Mouse (Mus musculus) liver, adult (tissue): ENCODE results near the gene Aqp9.

Source experiments
- GATA4 ChIP-seq: IDR thresholded peaks from 2 replicates; pipeline ENCODE4 v1.6.1; 2014; ENCODE audit warnings: mild to moderate bottlenecking, low read length; ENCODE audit not compliant: insufficient replicate concordance

The Aqp9 gene

GRCm38 (mm10) chr9:71168511-71168910 lies at the start of gene Aqp9:
Gene Aqp9 (minus strand): TSS chr9:71168682.
- TF ChIP-seq GATA4 = no peak

GRCm38 (mm10) chr9:71217793-71218095 lies 49.3 kb upstream of the Aqp9 start:
- TF ChIP-seq GATA4 = no peak

GRCm38 (mm10) chr9:71216996-71217792 lies 48.7 kb upstream of the Aqp9 start:
- no peak for TF ChIP-seq GATA4

- no peak for TF ChIP-seq GATA4
Measured at GRCm38 (mm10) chr9:71216036-71216995, 47.8 kb upstream of the Aqp9 start.

- no peak for TF ChIP-seq GATA4
Measured at GRCm38 (mm10) chr9:71215248-71216035, 47.0 kb upstream of the Aqp9 start, which contains the start of gene Aldh1a2. Gene Aldh1a2 (plus strand): TSS chr9:71215789.

GRCm38 (mm10) chr9:71213636-71214035 lies 45.2 kb upstream of the Aqp9 start:
- no peak for TF ChIP-seq GATA4

- TF ChIP-seq GATA4 = no peak
Measured at GRCm38 (mm10) chr9:71210870-71211269, 42.4 kb upstream of the Aqp9 start.

GRCm38 (mm10) chr9:71209299-71209698 lies 40.8 kb upstream of the Aqp9 start:
- TF ChIP-seq GATA4 = no peak

GRCm38 (mm10) chr9:71202265-71202664 lies 33.8 kb upstream of the Aqp9 start:
- no peak for TF ChIP-seq GATA4

- TF ChIP-seq GATA4 = no peak
Measured at GRCm38 (mm10) chr9:71198826-71199225, 30.3 kb upstream of the Aqp9 start.

- TF ChIP-seq GATA4 = no peak
Measured at GRCm38 (mm10) chr9:71188647-71189415, 20.3 kb upstream of the Aqp9 start.

- TF ChIP-seq GATA4 = no peak
Measured at GRCm38 (mm10) chr9:71187396-71187795, 18.9 kb upstream of the Aqp9 start.

GRCm38 (mm10) chr9:71185823-71186222 lies 17.3 kb upstream of the Aqp9 start:
- no peak for TF ChIP-seq GATA4

- no peak for TF ChIP-seq GATA4
Measured at GRCm38 (mm10) chr9:71185285-71185684, 16.8 kb upstream of the Aqp9 start.
